Mouse (Mus musculus): ENCODE results near the gene Thbs2. TPM values are rescaled to one million over a fixed set of nuclear protein-coding genes. Genes with fewer than 3 reads are reported as not detected.
A peak's percentile ranks its signal among the peaks of the same experiment; 100 is the strongest.

Gene Thbs2
- 0.45 and 0.63 TPM in 2 replicates for polyA plus RNA-seq (2012; rRNA removed)
- polyA plus RNA-seq (2014; fragmentation: Nextera tagmentation; extraction: Ambion mirVana): 0.65 and 0.99 TPM in 2 replicates

DNA sequence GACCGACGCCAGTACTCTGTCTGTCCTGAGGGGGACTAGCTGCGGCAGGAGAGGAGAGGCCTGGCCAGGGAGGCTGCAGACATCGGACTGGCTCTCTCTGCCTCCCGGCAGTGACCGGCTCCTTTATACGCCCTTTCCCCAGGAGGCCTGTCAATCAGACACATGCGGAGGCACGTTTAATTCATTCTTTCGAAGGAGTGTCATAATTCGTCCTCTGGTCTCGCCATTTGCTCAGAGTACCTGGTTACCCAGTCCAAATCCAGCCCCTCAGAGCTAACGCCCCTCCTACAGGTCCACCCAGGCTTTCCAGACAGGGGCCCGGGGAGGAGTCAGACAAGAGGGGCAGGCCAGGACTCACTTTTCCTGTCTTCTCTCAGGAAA is at the start of gene Thbs2:
TSS of gene Thbs2 (minus strand) at position 242 of the 381 bp plus-strand sequence.
- H3K9ac ChIP-seq (replicated peaks): no peak within 1 kb of the TSS
- no peaks in the 10 kb centered on the region for H3K4me1 ChIP-seq (replicated peaks; ENCODE audit: control insufficient read depth in 2 of 2, insufficient read depth in 2 of 2, low read length in 1 of 2)
- H3K4me2 ChIP-seq (ENCODE audit: low read depth): peak within 1 kb of the TSS; percentile 22; the same call in 1 of the 2 replicates
- H3K27ac ChIP-seq: no peak within 1 kb of the TSS
- DNase-seq (ENCODE audit: low read depth in 3 of 3, low spot score in 3 of 3) (no peak), ATAC-seq (ENCODE audit: insufficient read depth) (0 out of 2 replicates have a peak, but pooled peaks have one; percentile 26)
- H3K36me3 ChIP-seq (replicated peaks; ENCODE audit: control insufficient read depth, insufficient read depth, low read depth): no peaks in the 10 kb centered on the region
- 2% methylated on average over 14 of the region's 14 CpGs for WGBS (ENCODE audit: insufficient replicate concordance)
- TF ChIP-seq EP300 (IDR thresholded peaks at IDR 0.05; ENCODE audit: low read depth) (no peak), CTCF (IDR thresholded peaks at IDR 0.05; ENCODE audit: low read depth) (no peak)
- H3K9me3 ChIP-seq (ENCODE audit: control insufficient read depth, low read length): no peaks in the 10 kb centered on the region
- H3K27me3 ChIP-seq (ENCODE audit: control insufficient read depth, insufficient read depth, low read length): no peaks in the 10 kb centered on the region; the same call in 1 of the 2 replicates
- peak within 1 kb of the TSS; percentile 12 to 17; a peak in 2 of 4 replicates for H3K4me3 ChIP-seq (ENCODE audit: insufficient read depth in 1 of 2, low read depth in 2 of 2, low read length in 2 of 2)

DNA sequence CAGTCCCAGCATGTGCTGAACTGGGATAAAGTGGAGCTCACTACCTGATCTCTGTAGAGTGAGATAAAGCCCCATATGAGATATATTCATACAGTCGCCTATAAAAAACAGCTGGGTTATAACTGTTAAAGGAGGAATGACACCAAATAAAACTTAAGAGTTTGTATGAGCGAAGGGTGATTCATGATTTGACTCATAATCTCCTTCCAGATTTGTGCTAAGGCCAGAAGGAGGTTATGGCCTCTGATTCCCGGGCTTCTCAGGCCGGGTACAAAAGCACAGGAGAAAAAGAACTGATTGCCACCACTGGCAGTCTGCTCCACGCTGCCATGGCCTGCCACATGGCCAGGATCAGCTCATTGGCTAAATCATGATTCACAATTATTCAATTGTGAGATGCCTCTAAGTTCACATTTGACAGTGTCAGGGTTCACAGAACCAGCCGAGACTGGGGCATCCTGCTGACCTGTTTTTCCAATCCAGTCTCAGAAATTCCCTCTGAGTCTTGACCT is 41.5 kb upstream of the Thbs2 start:
- WGBS (ENCODE audit: insufficient replicate concordance): 57% methylated on average over 6 of the region's 6 CpGs
- no peak for DNase-seq (ENCODE audit: low read depth in 3 of 3, low spot score in 3 of 3)

DNA sequence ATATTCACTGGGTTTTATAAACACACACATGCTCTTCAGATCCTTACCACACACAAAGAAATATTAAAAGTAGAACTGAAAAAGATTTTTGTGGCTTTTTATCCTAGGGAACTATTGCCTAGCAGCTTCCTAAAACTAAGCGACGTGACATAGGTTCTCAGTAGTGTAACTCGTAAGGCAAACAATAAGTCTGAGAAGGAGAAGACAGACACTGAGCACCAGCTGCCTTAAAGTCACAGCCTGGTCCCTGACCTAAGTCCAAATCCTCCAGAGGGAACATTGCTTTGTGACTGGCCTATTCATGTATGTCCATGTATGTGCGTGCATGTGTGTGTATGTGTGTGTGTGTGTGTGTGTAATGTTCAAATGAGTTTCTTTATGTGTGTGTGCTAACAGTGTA is 40.3 kb upstream of the Thbs2 start:
- Histone ChIP-seq H3K4me1 (replicated peaks; ENCODE audit: control insufficient read depth in 2 of 2, insufficient read depth in 2 of 2, low read length in 1 of 2) (no peaks in the 10 kb centered on the region), H3K27ac (no peak overlapping the region), H3K27me3 (ENCODE audit: control insufficient read depth, insufficient read depth, low read length) (no peaks in the 10 kb centered on the region), H3K9me3 (ENCODE audit: control insufficient read depth, low read length) (no peaks in the 10 kb centered on the region), H3K36me3 (replicated peaks; ENCODE audit: control insufficient read depth, insufficient read depth, low read depth) (no peaks in the 10 kb centered on the region), H3K4me3 (ENCODE audit: insufficient read depth in 1 of 2, low read depth in 2 of 2, low read length in 2 of 2) (no peak overlapping the region), H3K9ac (replicated peaks) (no peak overlapping the region), H3K4me2 (ENCODE audit: low read depth) (no peak overlapping the region)
- 67% methylated on average over 4 of the region's 4 CpGs for WGBS (ENCODE audit: insufficient replicate concordance)
- no peak for ATAC-seq (ENCODE audit: insufficient read depth)
- TF ChIP-seq CTCF (IDR thresholded peaks at IDR 0.05; ENCODE audit: low read depth) (no peak), EP300 (IDR thresholded peaks at IDR 0.05; ENCODE audit: low read depth) (no peak)
- DNase-seq (ENCODE audit: low read depth in 3 of 3, low spot score in 3 of 3): no peak

More for the DNA sequence above, 41.5 kb upstream of the Thbs2 start:
- H3K27me3 ChIP-seq (ENCODE audit: control insufficient read depth, insufficient read depth, low read length): no peaks in the 10 kb centered on the region
- no peak overlapping the region for H3K4me2 ChIP-seq (ENCODE audit: low read depth)
- no peak overlapping the region for H3K27ac ChIP-seq
- no peak overlapping the region for H3K9ac ChIP-seq (replicated peaks)
- H3K36me3 ChIP-seq (replicated peaks; ENCODE audit: control insufficient read depth, insufficient read depth, low read depth): no peaks in the 10 kb centered on the region
- no peaks in the 10 kb centered on the region for H3K9me3 ChIP-seq (ENCODE audit: control insufficient read depth, low read length)
- no peak for ATAC-seq (ENCODE audit: insufficient read depth)
- TF ChIP-seq EP300 (IDR thresholded peaks at IDR 0.05; ENCODE audit: low read depth): no peak
- H3K4me3 ChIP-seq (ENCODE audit: insufficient read depth in 1 of 2, low read depth in 2 of 2, low read length in 2 of 2): no peak overlapping the region
- no peaks in the 10 kb centered on the region for H3K4me1 ChIP-seq (replicated peaks; ENCODE audit: control insufficient read depth in 2 of 2, insufficient read depth in 2 of 2, low read length in 1 of 2)

DNA sequence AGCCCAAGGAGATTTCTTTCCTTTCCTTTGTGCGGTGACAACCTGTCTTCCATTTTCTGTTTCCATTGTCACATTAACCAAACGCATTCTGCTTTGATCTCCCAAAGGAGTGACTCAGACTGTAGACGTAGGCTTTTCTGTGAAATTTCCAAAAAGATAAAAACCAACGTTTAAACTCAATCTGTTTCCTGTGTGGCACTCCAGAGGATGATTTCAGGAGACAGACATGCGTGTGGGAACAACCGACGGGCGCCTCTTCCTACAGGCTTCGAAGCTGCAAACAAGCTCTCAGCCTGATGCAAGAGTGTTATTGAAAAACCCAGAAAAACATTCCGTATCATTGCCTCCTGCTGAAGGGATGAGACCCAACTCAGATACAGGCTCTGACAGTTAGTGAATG is 39.9 kb upstream of the Thbs2 start:
- Histone ChIP-seq H3K36me3 (replicated peaks; ENCODE audit: control insufficient read depth, insufficient read depth, low read depth) (no peaks in the 10 kb centered on the region), H3K27me3 (ENCODE audit: control insufficient read depth, insufficient read depth, low read length) (no peaks in the 10 kb centered on the region), H3K4me2 (ENCODE audit: low read depth) (no peak overlapping the region), H3K4me3 (ENCODE audit: insufficient read depth in 1 of 2, low read depth in 2 of 2, low read length in 2 of 2) (no peak overlapping the region), H3K9me3 (ENCODE audit: control insufficient read depth, low read length) (no peaks in the 10 kb centered on the region), H3K9ac (replicated peaks) (no peak overlapping the region), H3K4me1 (replicated peaks; ENCODE audit: control insufficient read depth in 2 of 2, insufficient read depth in 2 of 2, low read length in 1 of 2) (no peaks in the 10 kb centered on the region), H3K27ac (no peak overlapping the region)
- DNase-seq (ENCODE audit: low read depth in 3 of 3, low spot score in 3 of 3): no peak
- no peak for ATAC-seq (ENCODE audit: insufficient read depth)
- 50% methylated on average over 10 of the region's 10 CpGs for WGBS (ENCODE audit: insufficient replicate concordance)
- TF ChIP-seq CTCF (IDR thresholded peaks at IDR 0.05; ENCODE audit: low read depth): no peak
- no peak for TF ChIP-seq EP300 (IDR thresholded peaks at IDR 0.05; ENCODE audit: low read depth)

DNA sequence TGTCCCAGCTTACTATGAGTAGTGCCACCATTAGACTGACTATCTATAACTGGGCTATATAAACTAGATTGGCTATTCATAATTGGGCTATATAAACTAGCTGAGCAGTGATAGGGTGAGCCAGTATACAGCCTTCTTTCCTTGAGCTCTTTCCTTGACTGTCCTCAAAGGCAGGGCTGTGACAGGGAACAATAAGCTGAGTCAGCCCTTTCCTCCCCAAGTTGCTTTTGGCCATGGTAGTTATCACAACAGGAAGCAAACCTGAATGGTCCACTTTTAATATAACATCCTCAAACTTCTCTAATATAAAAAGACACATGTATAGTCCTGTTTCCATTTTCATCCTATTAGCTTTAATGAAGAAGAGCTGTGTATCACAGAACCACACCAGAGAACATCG is 39.0 kb upstream of the Thbs2 start:
- ATAC-seq (ENCODE audit: insufficient read depth): no peak
- DNase-seq (ENCODE audit: low read depth in 3 of 3, low spot score in 3 of 3): no peak
- Histone ChIP-seq H3K9me3 (ENCODE audit: control insufficient read depth, low read length) (no peaks in the 10 kb centered on the region), H3K4me1 (replicated peaks; ENCODE audit: control insufficient read depth in 2 of 2, insufficient read depth in 2 of 2, low read length in 1 of 2) (no peaks in the 10 kb centered on the region), H3K27me3 (ENCODE audit: control insufficient read depth, insufficient read depth, low read length) (no peaks in the 10 kb centered on the region), H3K4me3 (ENCODE audit: insufficient read depth in 1 of 2, low read depth in 2 of 2, low read length in 2 of 2) (no peak overlapping the region), H3K27ac (no peak overlapping the region), H3K9ac (replicated peaks) (no peak overlapping the region), H3K36me3 (replicated peaks; ENCODE audit: control insufficient read depth, insufficient read depth, low read depth) (no peaks in the 10 kb centered on the region), H3K4me2 (ENCODE audit: low read depth) (no peak overlapping the region)
- WGBS (ENCODE audit: insufficient replicate concordance): 67% methylated on average over 1 of the region's 1 CpGs
- TF ChIP-seq CTCF (IDR thresholded peaks at IDR 0.05; ENCODE audit: low read depth) (no peak), EP300 (IDR thresholded peaks at IDR 0.05; ENCODE audit: low read depth) (no peak)
